Mouse (Mus musculus) Muller cell, postnatal 12 days (primary cell): ENCODE measurements around the gene Sacs.

Experiments
- DNase-seq: peaks from one replicate; pipeline ENCODE4 v3.0.0-alpha.2; 2015; ENCODE audit errors: inconsistent ontology term

The Sacs gene

DNA sequence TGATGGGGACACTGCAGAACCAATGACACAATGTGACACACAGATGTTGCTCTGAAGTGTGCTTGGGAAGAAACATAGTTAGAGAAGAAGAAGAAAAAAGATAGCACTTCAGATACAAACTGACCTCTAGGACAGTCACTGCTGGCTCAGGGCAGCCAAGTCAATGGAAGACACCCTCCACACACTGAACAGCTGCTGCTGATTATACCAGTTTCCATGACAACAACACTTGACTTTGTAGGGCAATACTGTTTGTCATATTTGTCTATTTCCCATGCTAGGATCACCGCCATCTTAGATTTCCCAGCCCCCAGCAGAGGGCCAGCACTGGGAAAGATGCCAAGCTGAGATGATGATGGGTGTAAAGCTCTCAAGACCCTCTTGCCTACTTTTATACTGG is 22.7 kb downstream of the Sacs start:
- DNase-seq: no peak

DNA sequence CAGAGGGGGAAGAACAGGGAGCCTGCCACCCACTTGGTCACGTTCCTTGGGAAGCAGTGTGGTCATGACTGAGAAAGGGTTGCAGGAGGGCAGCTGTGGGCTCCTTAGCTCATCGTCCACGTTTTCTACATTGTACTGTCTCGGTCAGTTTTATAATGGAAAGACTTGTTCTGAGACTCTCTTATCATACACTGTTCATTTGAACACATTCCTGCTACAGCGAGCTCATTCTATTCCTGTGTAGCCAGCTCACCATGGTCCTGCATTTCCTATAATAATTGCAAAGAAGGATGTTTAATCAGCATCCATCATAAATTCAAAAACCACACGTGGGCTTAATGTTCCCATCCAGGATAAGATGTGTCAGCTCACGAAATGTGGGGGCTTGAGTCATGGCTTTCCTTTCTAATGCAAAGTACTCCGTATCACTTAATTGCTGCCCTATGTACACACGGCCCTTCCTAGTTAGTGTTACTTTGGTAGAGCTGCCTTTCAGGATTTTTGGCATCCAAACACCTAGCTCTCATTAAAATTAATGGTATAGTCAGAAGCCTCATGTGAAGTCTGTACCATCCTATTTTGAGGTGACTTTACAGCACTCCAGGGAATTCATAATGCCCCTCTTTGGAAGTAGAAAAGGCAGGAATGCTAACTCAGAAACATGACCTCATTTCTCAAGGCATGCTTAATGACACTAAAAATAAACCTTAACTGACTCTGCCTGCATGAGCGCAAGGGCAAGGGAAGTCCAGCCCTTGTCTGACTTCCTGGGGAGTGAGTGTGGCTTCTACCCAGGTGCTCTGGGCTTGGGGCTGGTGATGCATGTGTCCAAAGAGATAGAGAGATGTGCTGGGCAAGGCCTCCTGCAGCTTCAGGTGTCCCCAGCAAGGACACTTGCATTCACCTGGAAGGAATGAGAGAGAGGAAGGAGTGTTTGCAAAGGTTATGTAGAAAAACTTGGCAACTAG is 23.4 kb downstream of the Sacs start:
- peak; percentile 22 for DNase-seq

DNA sequence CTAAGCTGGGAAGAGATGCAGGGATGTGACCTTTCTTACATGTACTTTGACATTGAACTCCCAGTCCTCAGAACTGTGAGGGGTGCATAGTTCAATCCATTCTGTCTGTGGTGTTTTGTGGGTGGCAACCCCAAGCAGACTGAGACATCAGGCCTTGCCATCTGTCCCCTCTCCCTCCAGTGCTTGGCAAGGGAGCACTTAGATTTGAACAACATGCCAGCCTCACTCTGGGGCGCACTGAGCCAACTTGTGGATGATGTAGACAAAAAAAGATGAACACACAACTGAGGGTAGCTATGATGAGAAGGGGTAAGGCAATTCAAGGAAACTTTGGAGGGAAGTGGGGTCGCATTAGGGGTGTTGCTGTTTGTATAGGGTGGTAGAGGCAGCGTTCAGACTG is 26.2 kb downstream of the Sacs start:
- no peak for DNase-seq

DNA sequence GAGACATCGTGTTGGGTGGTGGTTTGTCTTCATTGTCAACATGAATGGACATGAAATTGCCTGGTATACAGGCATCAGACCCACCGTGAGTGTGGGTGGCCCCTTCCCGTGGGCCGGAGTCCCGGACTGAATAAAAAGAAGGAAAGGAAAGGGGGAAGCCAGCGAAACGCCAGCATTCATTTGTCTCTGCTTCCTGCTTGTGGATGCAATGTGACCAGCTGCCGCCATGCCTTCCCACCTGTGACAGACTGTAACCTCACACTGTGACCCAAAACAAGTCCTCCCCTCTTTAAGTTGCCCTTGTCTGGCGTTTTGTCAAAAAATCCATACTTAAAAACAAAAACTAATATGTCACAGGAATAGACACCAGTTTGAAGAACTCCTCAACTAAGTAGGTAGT is 27.7 kb downstream of the Sacs start:
- DNase-seq: no peak

DNA sequence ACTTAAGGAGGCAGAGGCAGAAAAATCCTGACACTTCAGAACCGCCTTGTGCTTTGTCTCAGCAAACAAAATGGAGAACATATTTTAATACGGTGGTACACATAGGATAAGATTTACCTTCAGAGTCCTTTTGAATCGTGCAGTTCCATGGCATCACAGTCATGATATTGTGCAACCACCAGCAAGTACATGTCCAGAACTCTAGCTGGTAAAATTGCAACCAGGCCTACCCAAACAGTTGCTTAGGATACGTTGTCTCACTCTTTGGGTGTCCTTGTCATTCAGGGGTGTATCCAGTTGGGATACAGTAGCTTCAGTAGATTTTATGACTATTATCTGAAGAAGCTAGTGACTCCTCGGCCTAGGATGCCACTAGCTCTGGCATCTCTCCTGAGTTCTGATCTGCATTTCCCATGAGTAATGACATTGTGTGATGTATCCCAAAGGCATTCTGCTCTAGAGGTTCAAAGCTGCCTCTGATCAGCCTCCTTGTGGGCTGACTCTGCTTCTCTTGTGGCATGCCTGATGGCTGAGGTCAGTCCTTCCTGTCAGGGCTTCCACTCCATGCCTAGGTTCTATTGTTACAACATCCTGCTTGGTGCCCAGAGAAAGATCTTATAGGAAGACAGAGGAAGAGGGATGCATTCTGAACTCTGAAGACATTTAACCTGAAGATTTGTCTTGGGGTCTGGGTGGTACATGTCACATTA is 33.2 kb downstream of the Sacs start:
- DNase-seq: peak; percentile 66

DNA sequence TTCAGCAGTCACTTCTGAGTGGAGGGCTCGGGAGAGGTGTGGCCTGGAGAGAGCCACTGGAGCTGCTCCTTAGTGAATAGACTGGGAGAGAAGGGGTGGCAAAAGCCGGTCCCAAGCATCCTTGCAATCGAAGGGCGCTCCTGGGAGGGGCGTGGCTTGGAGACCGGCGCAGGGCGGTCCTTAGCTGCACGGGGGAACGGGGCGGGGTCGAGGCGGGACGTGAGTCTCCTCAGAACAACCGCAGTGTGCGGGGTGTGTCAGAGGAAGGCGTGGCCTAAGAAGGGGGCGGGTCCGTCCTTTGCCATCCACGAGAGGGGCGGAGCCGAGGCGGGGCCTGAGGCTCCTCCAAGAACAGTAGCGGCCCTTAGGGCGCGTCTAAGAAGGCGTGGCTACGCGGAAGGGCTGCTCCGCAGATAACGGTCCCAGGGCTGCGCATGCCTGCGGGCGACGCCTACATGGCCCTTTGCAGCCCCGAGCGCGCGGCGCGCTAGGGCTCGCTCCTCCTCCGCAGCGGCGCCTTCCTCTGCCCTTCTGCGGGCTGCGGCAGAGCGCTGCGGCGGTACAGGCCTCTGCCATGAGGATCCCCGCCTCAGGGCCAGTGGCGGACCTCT is 34.4 kb downstream of the Sacs start:
- peak; percentile 100 for DNase-seq

DNA sequence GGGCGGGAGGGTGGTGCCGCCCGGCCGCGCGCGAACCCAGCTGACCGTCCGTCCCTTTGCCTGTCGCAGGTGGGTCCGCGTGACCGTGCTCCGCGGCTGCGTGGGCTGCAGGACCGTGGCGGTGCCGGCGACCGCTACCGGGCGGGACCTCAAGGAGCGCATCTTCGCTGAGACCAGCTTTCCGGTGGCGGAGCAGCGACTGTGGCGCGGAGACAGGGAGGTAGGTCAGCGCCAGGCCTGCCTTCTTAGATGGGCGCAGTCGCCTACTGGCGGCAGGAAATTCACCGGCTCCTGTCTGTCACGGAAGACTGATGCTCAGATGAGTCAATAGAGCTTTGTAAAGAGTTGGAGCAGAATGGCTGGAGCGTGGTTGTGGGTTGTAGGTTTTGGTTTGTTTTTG is 35.0 kb downstream of the Sacs start:
- DNase-seq: no peak

DNA sequence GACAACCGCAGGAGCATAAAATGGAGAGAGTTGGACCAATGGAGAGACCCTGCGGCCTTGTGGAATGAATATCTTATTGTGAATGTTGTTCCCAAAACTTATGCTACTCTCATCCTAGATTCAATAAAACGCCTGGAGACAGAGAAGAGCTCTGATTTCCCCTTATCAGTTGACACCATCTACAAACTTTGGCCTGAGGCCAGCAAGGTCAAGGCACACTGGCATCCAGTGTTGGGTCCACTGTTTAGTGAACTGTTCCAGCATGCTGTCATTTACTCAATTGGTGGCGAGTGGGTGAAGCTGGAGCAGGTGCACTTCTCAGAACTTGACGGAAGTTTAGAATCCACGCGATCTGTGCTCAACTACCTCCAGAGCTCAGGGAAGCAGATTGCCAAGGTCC is 53.6 kb downstream of the Sacs start:
- no peak for DNase-seq

DNA sequence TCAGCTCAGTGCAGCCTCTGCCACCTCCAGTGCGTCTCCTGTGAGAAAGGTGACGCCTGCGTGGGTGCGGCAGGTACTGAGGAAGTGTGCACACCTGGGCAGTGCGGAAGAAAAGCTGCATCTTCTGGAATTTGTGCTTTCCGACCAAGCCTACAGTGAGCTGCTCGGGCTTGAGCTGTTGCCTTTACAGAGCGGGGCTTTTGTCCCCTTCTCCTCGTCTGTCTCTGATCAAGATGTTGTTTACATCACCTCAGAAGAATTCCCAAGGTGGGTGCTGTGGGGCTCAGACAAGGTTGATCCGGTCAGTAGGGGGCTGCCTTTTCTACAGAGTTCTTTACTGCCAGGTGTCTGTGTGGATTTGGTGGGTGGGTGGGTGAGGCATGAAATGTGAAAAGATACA is 54.1 kb downstream of the Sacs start:
- no peak for DNase-seq

DNA sequence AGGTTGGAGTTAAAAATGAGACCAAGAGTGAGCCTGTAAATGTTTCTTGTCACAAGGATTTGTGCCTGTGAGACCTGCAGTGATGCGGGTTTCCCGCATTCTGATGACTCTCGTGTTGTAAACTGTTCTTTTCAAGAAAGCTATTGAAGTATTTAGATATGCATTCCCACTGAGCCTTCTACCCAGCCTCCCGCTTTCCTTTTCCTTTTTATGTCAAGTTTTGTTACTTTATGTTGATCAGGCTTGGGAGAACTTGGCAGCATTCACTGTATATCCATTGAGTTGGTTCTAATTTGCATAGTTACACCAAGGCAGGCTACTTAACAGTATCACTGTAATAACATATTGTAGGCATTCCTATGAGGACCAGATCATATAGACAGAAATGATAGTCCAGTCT is 56.2 kb downstream of the Sacs start:
- DNase-seq: no peak

DNA sequence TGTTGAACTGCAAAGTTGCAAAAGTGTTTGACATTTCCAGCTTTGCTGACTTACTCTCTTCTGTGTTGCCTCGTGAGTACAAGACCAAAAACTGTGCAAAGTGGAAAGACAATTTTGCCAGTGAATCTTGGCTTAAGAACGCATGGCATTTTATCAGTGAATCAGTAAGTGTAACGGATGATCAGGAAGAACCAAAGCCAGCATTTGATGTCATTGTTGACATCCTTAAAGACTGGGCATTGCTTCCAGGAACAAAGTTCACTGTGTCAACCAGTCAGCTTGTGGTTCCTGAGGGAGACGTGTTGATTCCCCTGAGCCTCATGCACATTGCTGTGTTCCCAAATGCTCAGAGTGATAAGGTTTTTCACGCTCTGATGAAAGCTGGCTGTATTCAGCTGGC is 71.9 kb downstream of the Sacs start:
- no peak for DNase-seq

DNA sequence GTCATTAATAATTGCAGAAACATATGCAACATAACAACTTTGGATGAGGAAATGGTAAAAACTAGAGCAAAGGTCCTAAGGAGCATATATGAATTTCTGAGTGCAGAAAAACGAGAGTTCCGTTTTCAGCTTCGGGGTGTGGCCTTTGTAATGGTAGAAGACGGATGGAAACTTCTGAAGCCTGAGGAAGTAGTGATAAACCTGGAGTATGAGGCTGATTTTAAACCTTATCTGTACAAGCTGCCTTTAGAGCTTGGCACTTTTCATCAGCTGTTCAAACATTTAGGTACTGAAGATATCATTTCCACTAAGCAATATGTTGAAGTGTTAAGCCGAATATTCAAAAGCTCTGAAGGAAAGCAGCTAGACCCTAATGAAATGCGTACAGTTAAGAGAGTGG is 73.5 kb downstream of the Sacs start:
- DNase-seq: no peak

DNA sequence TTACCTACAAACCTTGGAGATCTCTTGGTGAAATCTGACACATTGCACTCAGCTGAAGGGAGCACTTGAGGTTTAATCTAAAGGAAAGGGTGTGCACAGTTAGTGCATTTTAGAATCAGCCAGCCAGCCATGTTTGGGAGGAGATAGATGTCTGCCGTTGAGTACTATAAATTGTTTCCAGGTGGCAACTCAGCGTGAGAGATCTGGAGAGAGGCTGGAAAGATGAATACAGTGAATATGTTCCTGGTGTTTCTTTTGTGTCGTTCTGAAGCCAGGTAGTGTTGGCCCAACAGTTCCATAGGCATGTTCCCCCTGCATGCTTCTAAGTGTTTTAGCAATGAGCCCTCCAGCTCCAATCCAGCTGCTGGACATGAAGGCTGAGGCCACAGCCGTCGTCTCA is 82.9 kb downstream of the Sacs start:
- no peak for DNase-seq

DNA sequence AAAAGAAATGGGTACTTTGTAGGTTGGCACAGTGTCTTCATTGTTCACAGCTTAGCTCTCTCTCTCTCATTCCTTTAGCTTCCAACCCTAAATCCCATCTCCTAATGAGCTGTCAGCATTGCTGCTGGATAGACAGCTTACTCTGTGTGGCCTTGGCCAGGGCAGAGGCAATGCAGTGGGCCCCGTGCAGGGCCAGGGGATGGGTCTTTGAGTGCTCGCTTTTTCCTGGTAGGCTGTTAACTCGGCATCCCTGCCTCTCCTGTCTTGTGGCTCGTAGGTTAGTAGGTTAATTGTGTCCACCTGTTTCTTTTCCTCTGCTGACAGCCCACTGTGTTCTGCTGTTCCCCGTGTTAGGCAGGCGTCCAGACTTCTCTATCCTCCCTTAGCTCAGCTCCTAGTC is 84.2 kb downstream of the Sacs start:
- DNase-seq: peak; percentile 18

DNA sequence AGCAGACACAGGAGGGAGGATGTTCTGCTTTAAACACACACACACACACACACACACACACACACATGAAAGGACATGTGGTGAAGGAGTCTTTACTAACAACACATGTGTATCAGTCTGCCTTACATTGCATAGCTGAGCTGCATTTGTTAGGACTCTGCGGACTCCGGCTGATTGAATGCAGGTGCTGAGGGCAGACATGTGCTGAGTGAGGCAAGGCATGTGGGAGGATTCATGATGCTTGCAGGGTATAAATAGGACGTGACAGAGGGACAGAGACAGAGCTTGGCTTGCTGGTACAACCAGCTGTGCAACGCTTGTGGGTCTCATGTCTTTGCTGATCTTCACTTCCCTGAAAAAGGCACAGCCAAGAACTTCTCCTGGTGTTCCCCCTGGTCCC is 85.5 kb downstream of the Sacs start:
- no peak for DNase-seq

DNA sequence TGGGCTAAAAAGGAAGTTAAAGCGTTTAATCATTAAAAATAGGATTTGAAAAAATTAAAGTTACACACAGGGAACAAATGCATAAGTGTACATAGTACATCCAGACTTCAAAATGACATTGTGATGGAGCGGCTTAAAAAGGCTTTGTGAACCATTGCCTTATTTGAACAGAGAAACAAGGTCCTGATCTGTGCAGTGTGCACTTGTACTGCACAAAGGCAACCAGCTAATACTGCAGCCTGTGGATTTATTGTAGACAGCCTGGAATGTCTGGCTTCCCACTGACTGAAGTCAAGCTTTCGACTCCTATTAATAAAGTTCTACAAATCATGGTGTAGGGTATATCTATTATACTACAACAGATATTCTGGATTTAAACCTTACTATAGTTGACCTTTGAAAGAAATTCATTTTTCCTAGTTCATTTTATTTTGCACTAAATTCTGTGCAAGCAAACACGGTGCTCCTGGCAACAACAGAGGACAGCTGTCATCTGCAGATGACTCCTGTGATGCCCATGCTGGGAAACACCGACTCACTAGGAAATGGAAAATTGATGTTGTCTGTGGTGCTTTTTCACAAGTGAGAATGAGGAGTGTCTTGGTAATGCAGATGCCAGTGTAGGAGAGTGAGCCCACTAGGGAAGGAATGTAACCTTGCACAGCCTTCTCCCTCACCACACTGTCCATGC is 86.3 kb downstream of the Sacs start:
- DNase-seq: peak; percentile 19

DNA sequence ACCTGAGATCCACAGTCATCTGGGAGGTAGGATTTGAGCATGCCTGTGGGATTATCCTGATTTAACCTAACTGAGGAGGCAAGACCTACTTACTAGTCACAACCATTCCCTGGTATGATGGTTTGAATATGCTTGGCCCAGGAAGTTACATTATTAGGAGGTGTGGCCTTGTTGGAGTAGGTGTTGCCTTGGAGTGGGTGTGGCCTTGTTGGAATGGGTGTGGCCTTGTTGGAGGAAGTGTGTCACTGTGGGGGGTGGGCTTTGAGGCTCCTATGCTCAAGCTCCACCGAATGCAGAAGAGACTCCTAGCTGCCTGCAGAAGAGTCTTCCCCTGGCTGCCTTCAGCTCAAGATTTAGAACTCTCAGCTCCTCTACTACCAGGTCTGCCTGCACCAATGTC is 87.9 kb downstream of the Sacs start:
- DNase-seq: no peak

DNA sequence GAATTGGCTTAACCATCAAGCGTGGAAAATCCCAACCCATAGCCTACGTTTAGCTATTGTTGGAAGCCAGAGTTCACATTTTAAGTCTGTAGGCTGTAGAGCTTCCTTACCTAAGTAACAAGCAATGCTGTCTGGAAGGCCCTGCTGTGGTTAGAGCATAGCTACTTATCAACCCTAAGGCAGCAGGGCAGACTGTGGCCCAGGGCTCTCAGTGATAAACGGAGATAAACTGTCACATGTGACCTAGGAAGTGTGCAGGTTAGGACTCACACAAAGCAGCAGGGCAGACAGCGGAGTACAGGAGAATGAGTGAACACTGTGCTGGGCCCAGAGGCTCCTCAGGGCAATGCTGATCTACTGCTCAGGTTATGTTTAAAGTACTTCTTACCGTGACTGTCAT is 91.5 kb downstream of the Sacs start:
- DNase-seq: no peak

DNA sequence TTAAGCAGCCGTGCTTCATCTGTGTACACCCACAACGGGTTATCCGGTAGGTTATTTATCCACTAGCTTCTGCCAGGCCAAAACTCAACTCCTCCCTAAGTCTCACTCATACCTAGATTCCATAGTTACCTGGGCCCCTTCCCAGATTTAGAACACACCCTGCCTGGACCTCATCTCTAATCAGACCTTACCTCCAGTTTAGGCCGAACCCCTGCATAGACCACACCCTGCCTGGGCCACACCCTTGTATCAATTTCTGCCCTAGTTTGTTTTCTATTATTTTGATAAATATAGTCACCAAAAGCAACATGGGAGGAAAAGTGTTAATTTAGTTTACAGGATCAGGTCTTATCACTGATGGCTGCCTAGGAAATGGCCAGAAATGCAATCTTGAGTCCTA is 91.9 kb downstream of the Sacs start:
- DNase-seq: no peak

DNA sequence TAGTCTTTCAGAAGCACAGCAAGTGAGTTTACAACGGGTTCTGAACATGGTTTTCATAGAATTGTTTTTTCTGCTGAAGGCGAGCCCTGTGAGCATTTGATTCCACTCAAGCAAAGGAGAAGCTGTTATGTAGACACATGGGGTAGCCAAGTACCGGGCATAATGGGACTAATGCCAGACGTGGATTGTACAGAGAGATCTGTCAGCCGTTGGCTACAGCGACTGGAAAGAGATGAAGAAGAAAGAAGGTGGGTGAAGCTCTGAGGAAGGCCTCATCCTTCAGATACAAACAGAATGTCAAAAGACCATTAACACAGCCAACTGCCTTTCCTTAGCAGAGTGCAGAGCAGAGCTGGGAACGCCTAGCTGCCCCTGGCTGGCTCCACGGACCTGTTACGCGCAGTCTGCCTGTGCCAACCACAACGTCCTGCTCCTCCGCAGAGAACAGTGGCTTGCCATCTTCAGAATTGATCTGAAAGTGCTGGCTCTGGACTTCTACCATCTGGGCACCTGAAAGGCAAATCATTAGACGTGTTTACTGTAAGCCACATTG is 93.8 kb downstream of the Sacs start:
- DNase-seq: no peak

DNA sequence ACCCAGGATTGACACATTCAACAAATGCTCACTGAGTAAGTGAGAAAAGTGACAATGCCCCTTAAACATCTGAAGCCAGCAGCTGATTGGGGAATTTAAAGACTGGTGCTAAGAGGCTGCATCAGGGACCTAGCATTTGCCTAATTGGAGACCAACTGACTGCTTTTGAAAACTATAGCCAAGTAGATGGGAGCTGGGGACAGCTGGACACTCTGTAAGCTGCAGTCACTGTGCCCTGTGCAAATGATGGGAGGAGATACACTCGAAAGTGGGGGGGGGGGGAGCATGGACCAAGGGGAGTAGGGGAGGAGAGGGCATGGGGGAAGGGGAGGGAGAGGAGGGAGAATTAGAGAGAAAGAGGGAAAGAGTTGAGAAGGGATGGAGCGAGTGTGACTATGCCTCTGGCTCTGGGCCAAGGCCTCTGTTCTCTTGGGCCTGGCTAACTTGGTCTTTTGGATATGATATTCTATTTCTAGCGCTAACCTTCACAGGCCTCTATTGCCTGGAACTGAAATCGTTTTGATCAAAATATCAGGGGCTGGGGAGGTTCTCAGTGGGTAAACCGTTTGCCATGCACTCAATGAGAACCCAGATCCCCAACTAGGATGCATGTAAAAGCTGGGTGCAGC is 97.7 kb downstream of the Sacs start:
- DNase-seq: peak; percentile 12
